26 mouse cellular contexts compared by ENCODE assay signal in genomic region chr3:50830446-50830845, GRCm38 (mm10).
DNase-seq lines count a peak whose midpoint lies in the region; ATAC-seq and TF ChIP-seq lines count a peak whose summit lies in the region.
"Had no signal": no experiment of that assay in that cellular context is flagged by ENCODE, and none has a peak within 500 bp of the region (broad histone marks: within the 10 kb centered on the region; RNA-seq: fewer than 3 reads in every experiment).

No protein-coding gene starts in this region.

- TF ChIP-seq CTCF in thymus, adult 2 months (IDR thresholded peaks at IDR 0.05; ENCODE audit: borderline replicate concordance, control insufficient read depth, extremely low read depth, insufficient read depth, low read length, poor library complexity): no peak
- TF ChIP-seq CTCF in brain, embryonic 14.5 days (IDR thresholded peaks at IDR 0.05; ENCODE audit: borderline replicate concordance, extremely low read depth, insufficient read depth, insufficient read length): no peak

- no peak overlapping the region for H3K4me3 ChIP-seq in midbrain, embryonic 14.5 days (replicated peaks; ENCODE audit: low read depth, low read length)
- H3K4me3 ChIP-seq in midbrain, embryonic 10.5 days: no peak overlapping the region
- no peak overlapping the region for H3K4me3 ChIP-seq in thymus, adult 2 months (ENCODE audit: control insufficient read depth, insufficient read depth, low read length)
- H3K4me3 ChIP-seq: embryonic facial prominence, embryonic 10.5 days; embryonic facial prominence, embryonic 13.5 days; erythroblast, embryonic 14.5 days; forebrain, embryonic 12.5 days; forebrain, embryonic 15.5 days; heart, adult 2 months; heart, embryonic 10.5 days; heart, embryonic 13.5 days; hindbrain, embryonic 12.5 days; hindbrain, embryonic 15.5 days had no signal

- 63% methylated on average over 6 of the region's 6 CpGs for WGBS in midbrain, embryonic 14.5 days
- 84% methylated on average over 6 of the region's 6 CpGs for WGBS in midbrain, embryonic 10.5 days
- 42% methylated on average over 6 of the region's 6 CpGs for WGBS in thymus, adult 2 months

- DNase-seq in midbrain, embryonic 14.5 days: peak; percentile 51
- DNase-seq in midbrain, embryonic 10.5 days (ENCODE audit: low spot score): no peak
- DNase-seq in thymus, adult 2 months: no peak
- DNase-seq in thymus, postnatal 14 days: no peak
- peak; percentile 33 for DNase-seq in brain, embryonic 14.5 days (ENCODE audit: low read depth)
- DNase-seq in retina, embryonic 14.5 days (ENCODE audit: low spot score): no peak
- DNase-seq: adrenal gland, adult 2 months; adrenal gland, postnatal 14 days; cerebellum, adult 11-12 months; cerebellum, adult 8-10 months; cerebellum, postnatal 10 days; cerebellum, postnatal 36 days; embryo, embryonic 11 days; gastrocnemius, postnatal 25 days; heart, adult 2 months; heart, postnatal 14 days had no signal

- H3K9me3 ChIP-seq in midbrain, embryonic 14.5 days (ENCODE audit: control insufficient read depth, low read length): no peaks in the 10 kb centered on the region
- H3K9me3 ChIP-seq in midbrain, embryonic 10.5 days (replicated peaks): no peaks in the 10 kb centered on the region
- H3K9me3 ChIP-seq: embryonic facial prominence, embryonic 10.5 days; embryonic facial prominence, embryonic 13.5 days; forebrain, embryonic 12.5 days; forebrain, embryonic 15.5 days; heart, embryonic 10.5 days; heart, embryonic 13.5 days; hindbrain, embryonic 12.5 days; hindbrain, embryonic 15.5 days had no signal

- no peak for ATAC-seq in midbrain, embryonic 14.5 days (ENCODE audit: low FRiP score, low TSS enrichment)
- ATAC-seq: CD4-positive, CD25-positive, alpha-beta regulatory T cell, adult 4 months; forebrain, embryonic 15.5 days had no signal

- TF ChIP-seq POLR2A in thymus, adult 2 months (IDR thresholded peaks at IDR 0.05; ENCODE audit: control insufficient read depth, extremely low read depth, insufficient read depth, low read length, poor library complexity): no peak
- no peak for TF ChIP-seq POLR2A in brain, embryonic 14.5 days (IDR thresholded peaks at IDR 0.05; ENCODE audit: borderline replicate concordance, extremely low read depth, insufficient read depth, insufficient read length, poor library complexity, severe bottlenecking)

- no peaks in the 10 kb centered on the region for H3K27me3 ChIP-seq in midbrain, embryonic 14.5 days (ENCODE audit: control insufficient read depth, insufficient read depth, low read length)
- no peaks in the 10 kb centered on the region for H3K27me3 ChIP-seq in midbrain, embryonic 10.5 days (ENCODE audit: low read depth, poor library complexity, severe bottlenecking)
- H3K27me3 ChIP-seq in thymus, adult 2 months (ENCODE audit: control insufficient read depth, insufficient read depth, low read length): no peaks in the 10 kb centered on the region
- H3K27me3 ChIP-seq: embryonic facial prominence, embryonic 13.5 days; forebrain, embryonic 12.5 days; forebrain, embryonic 15.5 days; heart, embryonic 13.5 days; hindbrain, embryonic 12.5 days; hindbrain, embryonic 15.5 days had no signal

- H3K4me1 ChIP-seq in midbrain, embryonic 14.5 days (ENCODE audit: control insufficient read depth, insufficient read depth, low read length): peaks cover 16% of the 10 kb centered on the region
- H3K4me1 ChIP-seq in midbrain, embryonic 10.5 days: peaks cover 12% of the 10 kb centered on the region
- peaks cover 7% of the 10 kb centered on the region for H3K4me1 ChIP-seq in thymus, adult 2 months (replicated peaks; ENCODE audit: control insufficient read depth, insufficient read depth, low read length)
- H3K4me1 ChIP-seq: heart, embryonic 10.5 days; heart, embryonic 13.5 days had no signal

- H3K36me3 ChIP-seq in midbrain, embryonic 14.5 days (ENCODE audit: control insufficient read depth, insufficient read depth, low read length): no peaks in the 10 kb centered on the region
- no peaks in the 10 kb centered on the region for H3K36me3 ChIP-seq in midbrain, embryonic 10.5 days
- no peaks in the 10 kb centered on the region for H3K36me3 ChIP-seq in thymus, adult 2 months (ENCODE audit: control insufficient read depth, insufficient read depth, low read length)
- H3K36me3 ChIP-seq: embryonic facial prominence, embryonic 10.5 days; embryonic facial prominence, embryonic 13.5 days; forebrain, embryonic 12.5 days; forebrain, embryonic 15.5 days; heart, embryonic 10.5 days; heart, embryonic 13.5 days; hindbrain, embryonic 12.5 days; hindbrain, embryonic 15.5 days had no signal

- H3K27ac ChIP-seq in midbrain, embryonic 14.5 days (replicated peaks; ENCODE audit: low read depth, low read length): no peak overlapping the region
- H3K27ac ChIP-seq in midbrain, embryonic 10.5 days (replicated peaks): no peak overlapping the region
- peak overlapping the region; percentile 32; the same call in 1 of the 2 replicates for H3K27ac ChIP-seq in thymus, adult 2 months (ENCODE audit: control insufficient read depth, insufficient read depth, low read length)
- H3K27ac ChIP-seq: embryonic facial prominence, embryonic 10.5 days; embryonic facial prominence, embryonic 13.5 days; forebrain, embryonic 12.5 days; forebrain, embryonic 15.5 days; heart, adult 2 months; heart, embryonic 10.5 days; heart, embryonic 13.5 days; hindbrain, embryonic 12.5 days; hindbrain, embryonic 15.5 days had no signal

- no peak overlapping the region for H3K9ac ChIP-seq in midbrain, embryonic 14.5 days (replicated peaks; ENCODE audit: low read length)
- H3K9ac ChIP-seq: embryonic facial prominence, embryonic 13.5 days; forebrain, embryonic 12.5 days; forebrain, embryonic 15.5 days; heart, embryonic 13.5 days; hindbrain, embryonic 12.5 days; hindbrain, embryonic 15.5 days had no signal

- no peak overlapping the region for H3K4me2 ChIP-seq in midbrain, embryonic 14.5 days (ENCODE audit: low read length)
- H3K4me2 ChIP-seq: embryonic facial prominence, embryonic 13.5 days; forebrain, embryonic 12.5 days; forebrain, embryonic 15.5 days; heart, embryonic 13.5 days; hindbrain, embryonic 12.5 days; hindbrain, embryonic 15.5 days had no signal

Comparison
In these comparisons a context has a peak if more than half of its experiments do, and no peak if none do; other contexts are left out.
1. DNase-seq: peak in midbrain, embryonic 14.5 days (single experiment) and brain, embryonic 14.5 days (single experiment); none in midbrain, embryonic 10.5 days (single experiment), thymus, adult 2 months (single experiment), thymus, postnatal 14 days (single experiment) and retina, embryonic 14.5 days (single experiment).